Mouse (Mus musculus): ENCODE measurements at regions not wholly inside any gene's neighbourhood (a gene's known extent, or its start where the extent isn't known, plus 50 kb on each side); places are given as distances from the start of the nearest gene placed in this dataset.
"Not testable (repeated sequence)": the region's sequence is repeated elsewhere in the genome, so short reads cannot be mapped to it uniquely, and the experiment has no call there.

DNA sequence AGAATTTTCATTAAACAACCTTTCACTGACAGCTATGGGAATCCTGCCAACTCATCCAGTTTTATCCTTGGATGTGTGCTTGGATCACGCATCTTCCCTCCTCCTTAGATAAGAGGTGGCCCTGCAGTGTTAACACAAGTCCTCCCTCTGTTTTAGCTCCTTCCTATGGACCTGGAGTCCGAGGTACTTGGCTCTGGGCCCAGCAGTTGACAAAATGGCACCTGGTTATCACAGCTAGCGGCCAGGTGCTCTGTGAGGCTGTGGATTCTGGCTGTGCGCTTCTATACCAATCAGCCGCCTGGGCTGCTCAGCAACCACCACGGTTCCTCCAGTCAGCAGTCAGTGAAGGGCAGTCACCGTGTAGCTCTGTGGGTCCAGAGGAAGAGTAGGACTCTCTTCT is 157.4 kb downstream of the Prdm2 start:
- H3K4me2 ChIP-seq (ENCODE audit: low read depth, low read length), result no peak overlapping the region
- no peaks in the 10 kb centered on the region for H3K36me3 ChIP-seq (ENCODE audit: control insufficient read depth, insufficient read depth)
- ATAC-seq (replicated peaks; ENCODE audit: extremely low read depth, insufficient read depth, low FRiP score), result no peak
- H3K27me3 ChIP-seq (ENCODE audit: control insufficient read depth, insufficient read depth, low read length), result no peaks in the 10 kb centered on the region
- 56% methylated on average over 7 of the region's 7 CpGs for WGBS
- no peak overlapping the region for H3K27ac ChIP-seq (ENCODE audit: low read length)
- 0 out of 2 replicates have a peak, but pooled peaks cover 3% of the 10 kb centered on the region for H3K9me3 ChIP-seq (replicated peaks; ENCODE audit: control insufficient read depth, low read length)
- no peak overlapping the region for H3K4me3 ChIP-seq (ENCODE audit: low read length)
- no peaks in the 10 kb centered on the region for H3K4me1 ChIP-seq (ENCODE audit: control insufficient read depth, insufficient read depth, low read length)
- H3K9ac ChIP-seq (ENCODE audit: low read length), result no peak overlapping the region

GRCm38 (mm10) chr4:143053029-143053428 is 159.8 kb downstream of the Prdm2 start:
- H3K9ac ChIP-seq (ENCODE audit: low read length), result no peak overlapping the region
- no peak overlapping the region for H3K27ac ChIP-seq (ENCODE audit: low read length)
- H3K27me3 ChIP-seq (ENCODE audit: control insufficient read depth, insufficient read depth, low read length), result no peaks in the 10 kb centered on the region
- no peaks in the 10 kb centered on the region for H3K36me3 ChIP-seq (ENCODE audit: control insufficient read depth, insufficient read depth)
- H3K4me3 ChIP-seq (ENCODE audit: low read length), result no peak overlapping the region
- H3K4me1 ChIP-seq (ENCODE audit: control insufficient read depth, insufficient read depth, low read length), result no peaks in the 10 kb centered on the region
- no peak overlapping the region for H3K4me2 ChIP-seq (ENCODE audit: low read depth, low read length)
- H3K9me3 ChIP-seq (replicated peaks; ENCODE audit: control insufficient read depth, low read length), result 0 out of 2 replicates have a peak, but pooled peaks cover 3% of the 10 kb centered on the region
- WGBS, result 78% methylated on average over 5 of the region's 5 CpGs
- ATAC-seq (replicated peaks; ENCODE audit: extremely low read depth, insufficient read depth, low FRiP score), result no peak

DNA sequence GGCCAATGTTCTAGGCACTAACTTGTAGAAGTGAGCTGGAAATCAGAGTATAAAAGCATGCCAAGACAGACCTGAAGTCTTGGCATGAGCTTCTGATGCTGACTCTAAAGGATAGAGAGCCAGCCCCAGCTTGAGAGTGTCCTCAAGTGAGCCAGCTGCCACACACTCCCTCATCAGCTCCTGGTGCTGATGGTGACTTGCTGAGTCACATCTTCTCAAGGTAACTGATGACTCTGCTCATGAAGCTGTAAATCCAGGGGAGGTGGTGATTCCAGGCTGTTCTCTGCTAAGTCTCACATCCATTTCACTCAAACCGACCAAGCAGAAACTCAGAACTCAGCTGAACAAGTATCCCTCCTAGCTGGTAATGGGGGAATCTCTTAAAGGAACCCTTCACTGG is 161.6 kb downstream of the Prdm2 start:
- 0 out of 2 replicates have a peak, but pooled peaks cover 3% of the 10 kb centered on the region for H3K9me3 ChIP-seq (replicated peaks; ENCODE audit: control insufficient read depth, low read length)
- 0 out of 2 replicates have a peak, but pooled peaks cover 2% of the 10 kb centered on the region for H3K27me3 ChIP-seq (ENCODE audit: control insufficient read depth, insufficient read depth, low read length)
- H3K36me3 ChIP-seq (ENCODE audit: control insufficient read depth, insufficient read depth), result no peaks in the 10 kb centered on the region
- ATAC-seq (replicated peaks; ENCODE audit: extremely low read depth, insufficient read depth, low FRiP score), result no peak
- 77% methylated on average over 1 of the region's 1 CpGs for WGBS
- H3K9ac ChIP-seq (ENCODE audit: low read length), result no peak overlapping the region
- H3K4me2 ChIP-seq (ENCODE audit: low read depth, low read length), result no peak overlapping the region
- H3K4me1 ChIP-seq (ENCODE audit: control insufficient read depth, insufficient read depth, low read length), result no peaks in the 10 kb centered on the region
- H3K4me3 ChIP-seq (ENCODE audit: low read length), result no peak overlapping the region
- H3K27ac ChIP-seq (ENCODE audit: low read length), result no peak overlapping the region

GRCm38 (mm10) chr4:143045245-143045644 is 167.6 kb downstream of the Prdm2 start:
- Histone ChIP-seq H3K27ac (ENCODE audit: low read length) (no peak overlapping the region), H3K36me3 (ENCODE audit: control insufficient read depth, insufficient read depth) (no peaks in the 10 kb centered on the region), H3K9me3 (replicated peaks; ENCODE audit: control insufficient read depth, low read length) (no peaks in the 10 kb centered on the region), H3K27me3 (ENCODE audit: control insufficient read depth, insufficient read depth, low read length) (0 out of 2 replicates have a peak, but pooled peaks cover 2% of the 10 kb centered on the region), H3K9ac (ENCODE audit: low read length) (no peak overlapping the region), H3K4me2 (ENCODE audit: low read depth, low read length) (no peak overlapping the region), H3K4me3 (ENCODE audit: low read length) (no peak overlapping the region), H3K4me1 (ENCODE audit: control insufficient read depth, insufficient read depth, low read length) (no peaks in the 10 kb centered on the region)
- ATAC-seq (replicated peaks; ENCODE audit: extremely low read depth, insufficient read depth, low FRiP score), result no peak
- whole genome bisulfite sequencing, result 32% methylated on average over 7 of the region's 7 CpGs

DNA sequence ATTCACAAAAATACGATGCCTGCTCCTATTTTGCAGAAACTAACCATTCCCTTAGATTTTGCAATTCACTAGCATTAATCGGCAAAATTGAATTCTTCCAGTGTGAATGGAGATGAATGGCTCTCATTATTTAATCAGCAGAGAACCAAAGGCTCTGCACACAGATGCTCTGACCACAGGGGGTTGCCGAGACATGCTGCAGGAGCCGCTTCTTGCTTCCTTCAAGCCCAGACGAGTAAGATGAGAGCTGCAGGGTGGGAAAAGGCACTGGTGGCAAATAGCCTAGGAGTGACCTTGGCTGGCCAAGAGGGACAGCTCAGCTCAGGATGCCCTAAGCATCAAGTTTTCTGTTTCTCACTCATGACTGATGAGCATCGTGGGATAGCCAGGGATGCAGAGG is 170.0 kb downstream of the Prdm2 start:
- 0 out of 2 replicates have a peak, but pooled peaks cover 2% of the 10 kb centered on the region for H3K27me3 ChIP-seq (ENCODE audit: control insufficient read depth, insufficient read depth, low read length)
- ATAC-seq (replicated peaks; ENCODE audit: extremely low read depth, insufficient read depth, low FRiP score), result no peak
- H3K9ac ChIP-seq (ENCODE audit: low read length), result no peak overlapping the region
- H3K27ac ChIP-seq (ENCODE audit: low read length), result no peak overlapping the region
- 53% methylated on average over 6 of the region's 6 CpGs for WGBS
- H3K4me3 ChIP-seq (ENCODE audit: low read length), result no peak overlapping the region
- H3K4me2 ChIP-seq (ENCODE audit: low read depth, low read length), result no peak overlapping the region
- H3K36me3 ChIP-seq (ENCODE audit: control insufficient read depth, insufficient read depth), result no peaks in the 10 kb centered on the region
- H3K4me1 ChIP-seq (ENCODE audit: control insufficient read depth, insufficient read depth, low read length), result no peaks in the 10 kb centered on the region
- H3K9me3 ChIP-seq (replicated peaks; ENCODE audit: control insufficient read depth, low read length), result no peaks in the 10 kb centered on the region

DNA sequence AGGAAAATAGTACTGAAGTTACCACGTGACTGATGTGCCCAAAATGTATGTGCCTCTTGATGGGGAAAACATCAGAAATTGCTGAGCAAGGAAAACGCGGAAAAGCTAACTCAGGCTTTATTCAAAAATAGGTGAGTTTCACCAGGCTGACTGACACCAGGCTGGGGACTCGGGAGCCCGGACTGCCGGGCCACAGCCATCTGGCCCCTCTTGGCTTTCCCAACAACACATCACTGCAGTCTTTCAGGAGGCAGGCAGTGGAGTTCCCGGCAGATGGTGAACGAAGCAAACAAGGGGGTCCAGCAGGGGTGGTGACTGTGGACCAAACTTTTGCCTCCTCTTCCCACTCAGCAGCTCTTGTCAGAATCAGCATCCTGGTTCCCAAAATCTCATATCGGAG is 174.2 kb downstream of the Prdm2 start:
- no peak overlapping the region for H3K9ac ChIP-seq (ENCODE audit: low read length)
- no peak overlapping the region for H3K4me2 ChIP-seq (ENCODE audit: low read depth, low read length)
- H3K4me1 ChIP-seq (ENCODE audit: control insufficient read depth, insufficient read depth, low read length), result no peaks in the 10 kb centered on the region
- no peak overlapping the region for H3K4me3 ChIP-seq (ENCODE audit: low read length)
- H3K27ac ChIP-seq (ENCODE audit: low read length), result no peak overlapping the region
- 71% methylated on average over 9 of the region's 9 CpGs for WGBS
- no peaks in the 10 kb centered on the region for H3K9me3 ChIP-seq (replicated peaks; ENCODE audit: control insufficient read depth, low read length)
- H3K27me3 ChIP-seq (ENCODE audit: control insufficient read depth, insufficient read depth, low read length), result no peaks in the 10 kb centered on the region; the same call in 1 of the 2 replicates
- no peak for ATAC-seq (replicated peaks; ENCODE audit: extremely low read depth, insufficient read depth, low FRiP score)
- no peaks in the 10 kb centered on the region for H3K36me3 ChIP-seq (ENCODE audit: control insufficient read depth, insufficient read depth)

DNA sequence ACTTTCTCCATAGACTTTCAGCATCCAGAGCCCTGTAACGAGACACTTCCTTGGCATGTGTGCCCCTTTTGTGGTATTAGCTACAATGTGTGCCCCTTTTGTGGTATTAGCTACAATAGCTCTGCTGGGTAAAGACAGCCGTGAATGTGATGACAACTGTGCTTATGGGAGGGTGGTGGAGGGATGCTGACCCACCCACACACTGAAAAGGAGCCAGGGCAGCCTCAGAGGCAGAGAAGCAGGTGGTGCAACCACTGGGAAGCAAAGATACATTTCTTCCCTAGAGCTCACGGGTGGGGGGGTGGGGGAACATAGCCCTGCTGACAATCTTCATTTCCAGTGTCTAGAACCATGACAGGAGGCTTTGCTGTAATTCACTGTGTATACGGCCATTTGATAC is 176.1 kb downstream of the Prdm2 start:
- H3K4me3 ChIP-seq (ENCODE audit: low read length), result no peak overlapping the region
- no peaks in the 10 kb centered on the region; the same call in 1 of the 2 replicates for H3K27me3 ChIP-seq (ENCODE audit: control insufficient read depth, insufficient read depth, low read length)
- WGBS, result 49% methylated on average over 4 of the region's 4 CpGs
- H3K9ac ChIP-seq (ENCODE audit: low read length), result no peak overlapping the region
- H3K4me2 ChIP-seq (ENCODE audit: low read depth, low read length), result no peak overlapping the region
- H3K4me1 ChIP-seq (ENCODE audit: control insufficient read depth, insufficient read depth, low read length), result no peaks in the 10 kb centered on the region
- H3K27ac ChIP-seq (ENCODE audit: low read length), result no peak overlapping the region
- H3K36me3 ChIP-seq (ENCODE audit: control insufficient read depth, insufficient read depth), result no peaks in the 10 kb centered on the region
- no peaks in the 10 kb centered on the region for H3K9me3 ChIP-seq (replicated peaks; ENCODE audit: control insufficient read depth, low read length)
- no peak for ATAC-seq (replicated peaks; ENCODE audit: extremely low read depth, insufficient read depth, low FRiP score)

DNA sequence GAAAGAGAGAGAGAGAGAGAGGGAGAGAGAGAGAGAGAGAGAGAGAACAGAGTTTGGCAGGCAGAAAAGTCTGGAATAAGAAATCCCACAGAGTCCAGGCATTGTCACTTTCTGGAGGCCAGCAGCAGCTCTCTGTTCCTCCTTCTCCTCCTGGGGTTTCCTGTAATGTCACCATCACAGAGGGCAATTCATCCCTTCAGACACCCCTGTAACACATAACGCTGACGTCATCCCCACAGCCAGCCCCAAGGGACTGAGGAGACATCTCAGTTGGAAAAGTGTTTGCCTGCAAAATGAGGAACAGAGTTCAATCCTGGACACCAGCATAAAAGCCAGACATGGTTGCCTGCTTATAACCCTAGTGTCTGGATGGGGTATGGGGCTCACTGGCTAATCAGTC is 177.7 kb downstream of the Prdm2 start:
- not testable (repeated sequence) for ATAC-seq (replicated peaks; ENCODE audit: extremely low read depth, insufficient read depth, low FRiP score); H3K36me3 ChIP-seq (ENCODE audit: control insufficient read depth, insufficient read depth); H3K9ac ChIP-seq (ENCODE audit: low read length); H3K9me3 ChIP-seq (replicated peaks; ENCODE audit: control insufficient read depth, low read length); H3K4me3 ChIP-seq (ENCODE audit: low read length); H3K27ac ChIP-seq (ENCODE audit: low read length); H3K4me1 ChIP-seq (ENCODE audit: control insufficient read depth, insufficient read depth, low read length); H3K4me2 ChIP-seq (ENCODE audit: low read depth, low read length); H3K27me3 ChIP-seq (ENCODE audit: control insufficient read depth, insufficient read depth, low read length)
- WGBS, result 56% methylated on average over 2 of the region's 2 CpGs

GRCm38 (mm10) chr4:143034324-143034723 is 178.5 kb downstream of the Prdm2 start:
- not testable (repeated sequence) for H3K4me1 ChIP-seq (ENCODE audit: control insufficient read depth, insufficient read depth, low read length); H3K9me3 ChIP-seq (replicated peaks; ENCODE audit: control insufficient read depth, low read length); H3K9ac ChIP-seq (ENCODE audit: low read length); ATAC-seq (replicated peaks; ENCODE audit: extremely low read depth, insufficient read depth, low FRiP score); H3K4me3 ChIP-seq (ENCODE audit: low read length); H3K36me3 ChIP-seq (ENCODE audit: control insufficient read depth, insufficient read depth); H3K4me2 ChIP-seq (ENCODE audit: low read depth, low read length); H3K27me3 ChIP-seq (ENCODE audit: control insufficient read depth, insufficient read depth, low read length); H3K27ac ChIP-seq (ENCODE audit: low read length)
- WGBS, result 75% methylated on average over 2 of the region's 2 CpGs

- not testable (repeated sequence) for H3K4me3 ChIP-seq (ENCODE audit: low read length); H3K27me3 ChIP-seq (ENCODE audit: control insufficient read depth, insufficient read depth, low read length); H3K9me3 ChIP-seq (replicated peaks; ENCODE audit: control insufficient read depth, low read length); H3K4me2 ChIP-seq (ENCODE audit: low read depth, low read length); ATAC-seq (replicated peaks; ENCODE audit: extremely low read depth, insufficient read depth, low FRiP score); H3K27ac ChIP-seq (ENCODE audit: low read length); H3K4me1 ChIP-seq (ENCODE audit: control insufficient read depth, insufficient read depth, low read length); H3K9ac ChIP-seq (ENCODE audit: low read length); H3K36me3 ChIP-seq (ENCODE audit: control insufficient read depth, insufficient read depth)
- 63% methylated on average over 4 of the region's 4 CpGs for WGBS
These were observed 183.0 kb downstream of the Prdm2 start for GRCm38 (mm10) chr4:143029813-143030212.
